ENCODE assay signal across 16 mouse cellular contexts in the genomic region with DNA sequence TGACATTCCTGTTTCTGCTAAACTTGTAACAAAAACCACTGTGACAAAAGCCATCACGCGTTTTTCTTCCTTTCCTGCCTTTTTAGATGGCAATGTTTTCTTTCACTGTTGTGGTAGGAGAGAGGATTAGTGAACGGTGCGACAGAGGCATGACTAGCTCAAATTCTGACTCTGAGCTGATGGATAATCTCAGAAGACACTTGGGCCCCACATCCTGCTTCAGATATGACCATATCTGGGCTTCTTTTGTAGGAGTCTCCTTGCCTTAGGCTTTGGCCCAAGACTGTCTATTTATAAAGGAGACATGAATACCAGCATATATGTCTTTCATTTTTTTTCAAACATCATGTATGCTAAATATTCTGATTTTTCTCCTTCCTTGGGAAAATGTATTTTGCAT.
"Had no signal": no experiment of that assay in that cellular context is flagged by ENCODE, and none has a peak within 500 bp of the region (broad histone marks: within the 10 kb centered on the region; RNA-seq: fewer than 3 reads in every experiment).

No protein-coding gene starts in this region.

- ATAC-seq: lung, postnatal 0 days; midbrain, embryonic 15.5 days had no signal

- H3K4me2 ChIP-seq: lung, embryonic 15.5 days; midbrain, embryonic 12.5 days; midbrain, embryonic 15.5 days; neural tube, embryonic 12.5 days; stomach, embryonic 15.5 days had no signal

- DNase-seq: lung, adult 2 months; lung, postnatal 14 days; lung, postnatal 36 days; right cerebral cortex, postnatal 14 days; thymus, adult 2 months; thymus, postnatal 25 days; thymus, postnatal 4 days had no signal

- H3K4me1 ChIP-seq: lung, embryonic 15.5 days; megakaryocyte, embryonic 14.5 days; midbrain, embryonic 12.5 days; midbrain, embryonic 15.5 days; neural tube, embryonic 12.5 days; stomach, embryonic 15.5 days had no signal

- H3K27ac ChIP-seq: lung, embryonic 15.5 days; macrophage; midbrain, embryonic 12.5 days; midbrain, embryonic 15.5 days; neural tube, embryonic 12.5 days; stomach, embryonic 15.5 days; stomach, postnatal 0 days had no signal

- H3K36me3 ChIP-seq: lung, embryonic 15.5 days; midbrain, embryonic 12.5 days; midbrain, embryonic 15.5 days; neural tube, embryonic 12.5 days; stomach, embryonic 15.5 days had no signal

- H3K9me3 ChIP-seq: lung, embryonic 15.5 days; midbrain, embryonic 12.5 days; midbrain, embryonic 15.5 days; neural tube, embryonic 12.5 days; stomach, embryonic 15.5 days had no signal

- H3K27me3 ChIP-seq: lung, embryonic 15.5 days; megakaryocyte, embryonic 14.5 days; midbrain, embryonic 12.5 days; midbrain, embryonic 15.5 days; neural tube, embryonic 12.5 days; stomach, embryonic 15.5 days had no signal

- H3K4me3 ChIP-seq: lung, embryonic 15.5 days; megakaryocyte, embryonic 14.5 days; midbrain, embryonic 12.5 days; midbrain, embryonic 15.5 days; neural tube, embryonic 12.5 days; stomach, embryonic 15.5 days had no signal

- H3K9ac ChIP-seq: lung, embryonic 15.5 days; midbrain, embryonic 12.5 days; midbrain, embryonic 15.5 days; neural tube, embryonic 12.5 days; stomach, embryonic 15.5 days had no signal
